Mouse (Mus musculus) liver, embryonic 11.5 days (tissue): Measurements from ENCODE around the gene Il6. TPM values are rescaled to one million over a fixed set of nuclear protein-coding genes. Genes with fewer than 3 reads are reported as not detected.
A peak's percentile ranks its signal among the peaks of the same experiment; 100 is the strongest.
"Not testable (repeated sequence)": the region's sequence is repeated elsewhere in the genome, so short reads cannot be mapped to it uniquely, and the experiment has no call there.

ENCODE experiments used
- ATAC-seq: fragments of 200-750 bp; cut with Nextera tagmentation; replicated peaks from 2 replicates; pipeline ENCODE4 v1.8.0; 2017; ENCODE audit warnings: moderate number of reproducible peaks, mild to moderate bottlenecking, moderate TSS enrichment, moderate library complexity; ENCODE audit not compliant: low FRiP score
- DNase-seq: peaks from one replicate; pipeline ENCODE4 v3.0.0-alpha.2; 2017; ENCODE audit warnings: low spot score
- H3K27ac ChIP-seq: fragments of 300-500 bp; sonication (generic); 2 replicates; pipeline ENCODE4 v1.5.1; 2014; ENCODE audit warnings: mild to moderate bottlenecking, low read depth, low read length, control low read depth
- H3K27me3 ChIP-seq: fragments of 300-500 bp; sonication (generic); replicated peaks from 2 replicates; pipeline ENCODE4 v1.6.1; 2014; ENCODE audit warnings: low read length, mixed read lengths; ENCODE audit not compliant: control insufficient read depth, insufficient read depth
- H3K36me3 ChIP-seq: fragments of 300-500 bp; sonication (generic); 2 replicates; pipeline ENCODE4 v1.6.1; 2014; ENCODE audit warnings: mild to moderate bottlenecking, low read length, moderate library complexity, mixed read lengths; ENCODE audit not compliant: control insufficient read depth, insufficient read depth
- H3K4me1 ChIP-seq: fragments of 300-500 bp; sonication (generic); replicated peaks from 2 replicates; pipeline ENCODE4 v1.6.1; 2014; ENCODE audit warnings: low read length, mixed read lengths; ENCODE audit not compliant: control insufficient read depth, insufficient read depth
- H3K4me2 ChIP-seq: fragments of 300-500 bp; sonication (generic); 2 replicates; pipeline ENCODE4 v1.6.1; 2014; ENCODE audit warnings: mild to moderate bottlenecking, control low read depth, moderate library complexity
- H3K4me3 ChIP-seq: fragments of 300-500 bp; sonication (generic); 2 replicates; pipeline ENCODE4 v1.5.1; 2014; ENCODE audit warnings: low read depth, low read length, control low read depth
- H3K9ac ChIP-seq: fragments of 300-500 bp; sonication (generic); 2 replicates; pipeline ENCODE4 v1.6.1; 2014; ENCODE audit warnings: low read depth, low read length, control low read depth
- H3K9me3 ChIP-seq: fragments of 300-500 bp; sonication (generic); 2 replicates; pipeline ENCODE4 v1.6.1; 2016; ENCODE audit warnings: low read length, inconsistent platforms, mixed read lengths; ENCODE audit not compliant: control insufficient read depth
- WGBS: fragments of 180-500 bp; shearing (Covaris S2); extraction: QIAGEN DNeasy Blood & Tissue Kit; methylation state at CpG from one replicate; pipeline ENCODE4 v1.1.7; 2014; 5-methylcytosine and 5-hydroxymethylcytosine counted together
- polyA plus RNA-seq: library from polyadenylated mRNA; unstranded; fragments of >200 nt; fragmentation: Nextera tagmentation; extraction: Ambion mirVana; gene quantifications from 2 replicates; pipeline ENCODE4 v1.2.1, GENCODE M21; 2014

The Il6 gene
- polyA plus RNA-seq, 1 experiment from 2014 or later, result not detected

- Histone ChIP-seq H3K9ac (no peak overlapping the region), H3K27ac (no peak overlapping the region), H3K9me3 (no peaks in the 10 kb centered on the region), H3K4me2 (no peak overlapping the region), H3K4me1 (no peaks in the 10 kb centered on the region), H3K4me3 (no peak overlapping the region), H3K36me3 (no peaks in the 10 kb centered on the region), H3K27me3 (no peaks in the 10 kb centered on the region; the same call in 1 of the 2 replicates)
- DNase-seq (no peak), ATAC-seq (no peak)
- 75% methylated on average over 3 of the region's 3 CpGs for WGBS
These were observed 12.0 kb upstream of the Il6 start for GRCm38 (mm10) chr5:30000921-30001320.

- no peak for ATAC-seq
- WGBS, result 51% methylated on average over 2 of the region's 2 CpGs
- Histone ChIP-seq H3K9me3 (no peaks in the 10 kb centered on the region), H3K4me1 (no peaks in the 10 kb centered on the region), H3K36me3 (no peaks in the 10 kb centered on the region), H3K27me3 (no peaks in the 10 kb centered on the region), H3K27ac (no peak overlapping the region), H3K4me2 (no peak overlapping the region), H3K4me3 (no peak overlapping the region), H3K9ac (no peak overlapping the region)
- no peak for DNase-seq
These were observed 1.7 kb downstream of the Il6 start for GRCm38 (mm10) chr5:30014580-30014979.

GRCm38 (mm10) chr5:30035862-30036261 is 22.9 kb downstream of the Il6 start:
- not testable (repeated sequence) for H3K27ac ChIP-seq, H3K36me3 ChIP-seq, H3K27me3 ChIP-seq, H3K4me1 ChIP-seq, H3K4me3 ChIP-seq, ATAC-seq, H3K9ac ChIP-seq, DNase-seq, H3K9me3 ChIP-seq, H3K4me2 ChIP-seq
- WGBS, result 58% methylated on average over 4 of the region's 4 CpGs

- ATAC-seq, H3K36me3 ChIP-seq, H3K4me2 ChIP-seq, H3K4me1 ChIP-seq, DNase-seq, H3K27me3 ChIP-seq, H3K9me3 ChIP-seq, H3K9ac ChIP-seq, H3K27ac ChIP-seq, H3K4me3 ChIP-seq: not testable (repeated sequence)
- 80% methylated on average over 2 of the region's 2 CpGs for WGBS
These were observed 24.2 kb downstream of the Il6 start for GRCm38 (mm10) chr5:30037111-30037510.

GRCm38 (mm10) chr5:30039324-30039723 is 26.4 kb downstream of the Il6 start:
- H3K27ac ChIP-seq, DNase-seq, H3K9ac ChIP-seq, H3K36me3 ChIP-seq, H3K4me3 ChIP-seq, H3K4me2 ChIP-seq, ATAC-seq, H3K27me3 ChIP-seq, H3K9me3 ChIP-seq, H3K4me1 ChIP-seq: not testable (repeated sequence)
- WGBS, result 66% methylated on average over 5 of the region's 5 CpGs

GRCm38 (mm10) chr5:30039841-30040240 is 26.9 kb downstream of the Il6 start:
- not testable (repeated sequence) for H3K9ac ChIP-seq, H3K36me3 ChIP-seq, H3K27ac ChIP-seq, H3K4me1 ChIP-seq, H3K9me3 ChIP-seq, H3K4me2 ChIP-seq, H3K4me3 ChIP-seq, ATAC-seq, DNase-seq, H3K27me3 ChIP-seq
- WGBS, result 41% methylated on average over 4 of the region's 4 CpGs

GRCm38 (mm10) chr5:30058216-30058731 is 45.4 kb downstream of the Il6 start:
- no peak overlapping the region for H3K27ac ChIP-seq
- ATAC-seq, result no peak
- WGBS, result 91% methylated on average over 6 of the region's 6 CpGs

GRCm38 (mm10) chr5:30059607-30060006 is 46.7 kb downstream of the Il6 start:
- 92% methylated on average over 5 of the region's 5 CpGs for WGBS
- not testable (repeated sequence) for H3K9me3 ChIP-seq, H3K4me3 ChIP-seq, H3K27ac ChIP-seq, H3K27me3 ChIP-seq, H3K4me1 ChIP-seq, H3K4me2 ChIP-seq, ATAC-seq, H3K9ac ChIP-seq
- peaks cover 24% of the 10 kb centered on the region; the same call in 1 of the 2 replicates for H3K36me3 ChIP-seq
- peak; percentile 26 for DNase-seq

More at GRCm38 (mm10) chr5:30058216-30058731, 45.4 kb downstream of the Il6 start:
- no peaks in the 10 kb centered on the region for H3K27me3 ChIP-seq
- H3K4me3 ChIP-seq, result no peak overlapping the region
- no peak for DNase-seq
- no peak overlapping the region for H3K4me2 ChIP-seq
- peaks cover 18% of the 10 kb centered on the region; the same call in 1 of the 2 replicates for H3K36me3 ChIP-seq
- no peak overlapping the region for H3K9ac ChIP-seq
- H3K4me1 ChIP-seq, result no peaks in the 10 kb centered on the region
- no peaks in the 10 kb centered on the region for H3K9me3 ChIP-seq

GRCm38 (mm10) chr5:30067726-30068125 is 54.8 kb downstream of the Il6 start:
- WGBS, result 83% methylated on average over 6 of the region's 6 CpGs
- H3K27ac ChIP-seq, result no peak overlapping the region

More at GRCm38 (mm10) chr5:30067726-30068125, 54.8 kb downstream of the Il6 start:
- H3K9me3 ChIP-seq, result no peaks in the 10 kb centered on the region
- no peak overlapping the region for H3K4me2 ChIP-seq
- H3K4me3 ChIP-seq, result no peak overlapping the region
- DNase-seq, result no peak
- peaks cover 2% of the 10 kb centered on the region; the same call in 1 of the 2 replicates for H3K4me1 ChIP-seq
- H3K36me3 ChIP-seq, result peaks cover 41% of the 10 kb centered on the region
- H3K9ac ChIP-seq, result no peak overlapping the region
- no peaks in the 10 kb centered on the region for H3K27me3 ChIP-seq
- ATAC-seq, result no peak
